Mouse (Mus musculus): Measurements from ENCODE around the gene Cytip. TPM values are rescaled to one million over a fixed set of nuclear protein-coding genes. Genes with fewer than 3 reads are reported as not detected.

Cytip gene
- 0.44 TPM in 1 of 2 replicates, not detected in the other for polyA plus RNA-seq (2015; fragmentation: Nextera tagmentation; extraction: Ambion mirVana)

DNA sequence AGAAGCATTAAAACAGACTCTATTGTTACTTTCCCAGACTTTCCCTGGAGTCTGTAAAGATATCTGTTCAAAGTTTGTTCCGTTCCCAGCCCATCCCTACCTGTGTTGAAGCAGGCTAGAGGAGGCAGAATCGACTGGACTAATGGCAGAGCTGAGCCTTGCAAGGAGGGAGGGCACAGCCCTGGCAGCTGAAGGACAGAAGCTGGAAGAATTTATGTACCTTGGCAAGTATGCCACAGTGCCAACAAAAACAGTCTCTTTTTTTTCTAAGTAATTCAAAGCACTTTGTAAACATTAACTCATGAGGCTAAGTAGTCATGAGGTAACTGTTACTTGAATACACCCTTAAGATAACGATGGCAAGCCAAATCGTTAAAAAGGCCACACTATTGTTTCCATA, at the start of gene Cytip:
Gene Cytip (minus strand): TSS at position 187 of the 400 bp plus-strand sequence.
- no peak for ATAC-seq
- H3K36me3 ChIP-seq (ENCODE audit: control insufficient read depth, insufficient read depth, low read length), result no peaks in the 10 kb centered on the region
- 85% methylated on average over 4 of the region's 4 CpGs for WGBS

GRCm38 (mm10) chr2:58240639-58241038, 45.3 kb upstream of the Cytip start:
- no peak overlapping the region for H3K4me2 ChIP-seq (ENCODE audit: low read length)
- ATAC-seq, result no peak
- H3K36me3 ChIP-seq (ENCODE audit: control insufficient read depth, insufficient read depth, low read length), result no peaks in the 10 kb centered on the region
- H3K9ac ChIP-seq (ENCODE audit: low read depth, low read length), result no peak overlapping the region
- H3K4me3 ChIP-seq (ENCODE audit: low read depth, low read length), result no peak overlapping the region
- no peaks in the 10 kb centered on the region for H3K9me3 ChIP-seq (replicated peaks; ENCODE audit: control insufficient read depth, low read length, poor library complexity, severe bottlenecking)
- no peaks in the 10 kb centered on the region for H3K4me1 ChIP-seq (ENCODE audit: control insufficient read depth, insufficient read depth, low read length)
- H3K27me3 ChIP-seq (ENCODE audit: control insufficient read depth, insufficient read depth, low read depth, low read length), result no peaks in the 10 kb centered on the region
- no peak overlapping the region for H3K27ac ChIP-seq (ENCODE audit: low read length)
- 80% methylated on average over 4 of the region's 4 CpGs for WGBS

More for the DNA sequence above, at the start of gene Cytip:
- Histone ChIP-seq H3K27ac (ENCODE audit: low read length) (no peak within 1 kb of the TSS), H3K9ac (ENCODE audit: low read depth, low read length) (no peak within 1 kb of the TSS), H3K4me3 (ENCODE audit: low read depth, low read length) (no peak within 1 kb of the TSS), H3K4me2 (ENCODE audit: low read length) (no peak within 1 kb of the TSS), H3K4me1 (ENCODE audit: control insufficient read depth, insufficient read depth, low read length) (no peaks in the 10 kb centered on the region), H3K27me3 (ENCODE audit: control insufficient read depth, insufficient read depth, low read depth, low read length) (no peaks in the 10 kb centered on the region), H3K9me3 (replicated peaks; ENCODE audit: control insufficient read depth, low read length, poor library complexity, severe bottlenecking) (no peaks in the 10 kb centered on the region)

DNA sequence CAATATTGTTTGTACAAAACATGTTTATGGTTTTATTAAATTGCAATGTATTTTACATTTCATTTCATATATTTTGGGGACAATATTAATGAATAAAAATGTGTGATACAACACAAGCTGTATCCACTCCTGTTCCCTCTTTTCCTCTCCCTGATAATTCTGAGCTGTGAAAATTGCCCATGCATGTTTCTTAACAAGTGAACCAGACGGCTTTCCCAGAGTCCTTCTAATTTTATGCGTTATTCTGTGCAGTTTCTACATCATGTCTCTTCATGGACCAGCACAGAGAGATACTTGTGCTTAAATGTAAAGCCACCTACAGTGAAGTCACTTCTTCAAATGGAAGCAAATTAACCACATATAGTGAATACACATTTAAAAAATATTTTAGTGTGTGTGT, 42.2 kb upstream of the Cytip start:
- Histone ChIP-seq H3K36me3 (ENCODE audit: control insufficient read depth, insufficient read depth, low read length) (no peaks in the 10 kb centered on the region), H3K4me1 (ENCODE audit: control insufficient read depth, insufficient read depth, low read length) (no peaks in the 10 kb centered on the region), H3K4me3 (ENCODE audit: low read depth, low read length) (no peak overlapping the region), H3K9ac (ENCODE audit: low read depth, low read length) (no peak overlapping the region), H3K9me3 (replicated peaks; ENCODE audit: control insufficient read depth, low read length, poor library complexity, severe bottlenecking) (no peaks in the 10 kb centered on the region), H3K27me3 (ENCODE audit: control insufficient read depth, insufficient read depth, low read depth, low read length) (no peaks in the 10 kb centered on the region), H3K27ac (ENCODE audit: low read length) (no peak overlapping the region), H3K4me2 (ENCODE audit: low read length) (no peak overlapping the region)
- no peak for ATAC-seq
- 84% methylated on average over 2 of the region's 2 CpGs for WGBS

DNA sequence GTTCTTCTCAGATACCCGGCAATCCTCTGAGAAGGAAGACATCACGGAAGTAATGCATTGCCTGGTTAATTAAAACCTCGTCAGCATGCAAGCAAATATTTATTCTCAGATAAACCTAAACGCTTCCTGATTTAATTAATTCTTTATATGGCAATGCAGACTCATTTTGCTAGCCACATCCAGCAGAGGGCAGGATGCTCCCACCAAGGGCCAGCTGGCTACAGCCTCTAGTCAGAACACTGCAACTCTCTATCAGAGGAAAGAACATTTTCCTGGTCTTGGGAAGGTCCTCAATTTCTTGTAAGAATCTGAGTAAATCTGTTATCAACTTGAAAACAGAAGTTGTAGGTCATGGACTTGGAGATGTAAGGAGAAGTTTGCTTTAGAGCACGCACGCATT, 4.1 kb upstream of the Cytip start:
- Histone ChIP-seq H3K9me3 (replicated peaks; ENCODE audit: control insufficient read depth, low read length, poor library complexity, severe bottlenecking) (no peaks in the 10 kb centered on the region), H3K36me3 (ENCODE audit: control insufficient read depth, insufficient read depth, low read length) (no peaks in the 10 kb centered on the region), H3K4me2 (ENCODE audit: low read length) (no peak overlapping the region), H3K4me3 (ENCODE audit: low read depth, low read length) (no peak overlapping the region), H3K27me3 (ENCODE audit: control insufficient read depth, insufficient read depth, low read depth, low read length) (no peaks in the 10 kb centered on the region), H3K9ac (ENCODE audit: low read depth, low read length) (no peak overlapping the region), H3K4me1 (ENCODE audit: control insufficient read depth, insufficient read depth, low read length) (no peaks in the 10 kb centered on the region), H3K27ac (ENCODE audit: low read length) (no peak overlapping the region)
- peak; percentile 77; the same call in 1 of the 2 replicates for ATAC-seq
- 67% methylated on average over 6 of the region's 6 CpGs for whole genome bisulfite sequencing

GRCm38 (mm10) chr2:58196880-58197279, 1.5 kb upstream of the Cytip start:
- WGBS, result 91% methylated on average over 1 of the region's 1 CpGs

DNA sequence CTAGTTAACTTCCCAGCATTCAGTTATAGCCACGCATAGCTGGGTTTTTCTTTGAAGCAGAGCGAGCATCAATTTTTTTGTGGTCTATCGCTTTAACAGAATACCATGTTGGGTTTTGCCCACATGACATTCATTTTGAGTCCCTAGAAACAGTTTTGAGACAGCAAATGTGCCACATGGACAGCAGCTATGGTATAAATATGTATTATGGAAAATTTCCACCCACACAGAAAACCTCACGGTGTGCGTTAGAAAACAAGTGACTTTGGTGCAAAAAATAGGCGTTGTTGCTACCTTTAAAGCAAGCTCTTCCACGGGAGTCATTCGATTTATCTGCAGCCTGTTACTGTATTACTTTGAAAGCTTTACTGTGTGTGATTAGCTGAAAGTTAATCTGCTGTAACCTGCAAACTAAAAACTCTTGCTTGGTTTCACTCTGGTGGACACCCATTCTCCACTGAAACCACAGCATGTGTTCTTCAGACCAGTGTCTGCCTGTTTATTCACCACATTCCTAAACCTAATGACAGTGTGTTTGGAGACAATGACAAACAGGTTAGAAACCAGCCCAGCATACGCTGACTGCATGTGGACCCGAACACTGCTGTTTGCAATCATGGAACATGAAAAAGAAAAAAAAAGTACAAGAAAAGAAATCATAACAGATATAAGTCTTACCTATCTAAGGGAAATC, 763 bp downstream of the Cytip start:
- Histone ChIP-seq H3K27ac (ENCODE audit: low read length) (no peak overlapping the region), H3K4me3 (ENCODE audit: low read depth, low read length) (no peak overlapping the region), H3K4me2 (ENCODE audit: low read length) (no peak overlapping the region), H3K36me3 (ENCODE audit: control insufficient read depth, insufficient read depth, low read length) (no peaks in the 10 kb centered on the region), H3K9ac (ENCODE audit: low read depth, low read length) (no peak overlapping the region), H3K27me3 (ENCODE audit: control insufficient read depth, insufficient read depth, low read depth, low read length) (no peaks in the 10 kb centered on the region), H3K4me1 (ENCODE audit: control insufficient read depth, insufficient read depth, low read length) (no peaks in the 10 kb centered on the region), H3K9me3 (replicated peaks; ENCODE audit: control insufficient read depth, low read length, poor library complexity, severe bottlenecking) (no peaks in the 10 kb centered on the region)
- no peak for ATAC-seq
- 88% methylated on average over 10 of the region's 10 CpGs for WGBS

More at GRCm38 (mm10) chr2:58196880-58197279, 1.5 kb upstream of the Cytip start:
- H3K9me3 ChIP-seq (replicated peaks; ENCODE audit: control insufficient read depth, low read length, poor library complexity, severe bottlenecking), result no peaks in the 10 kb centered on the region
- no peaks in the 10 kb centered on the region for H3K27me3 ChIP-seq (ENCODE audit: control insufficient read depth, insufficient read depth, low read depth, low read length)
- H3K36me3 ChIP-seq (ENCODE audit: control insufficient read depth, insufficient read depth, low read length), result no peaks in the 10 kb centered on the region
- H3K4me2 ChIP-seq (ENCODE audit: low read length), result no peak overlapping the region
- H3K9ac ChIP-seq (ENCODE audit: low read depth, low read length), result no peak overlapping the region
- ATAC-seq, result no peak
- no peak overlapping the region for H3K27ac ChIP-seq (ENCODE audit: low read length)
- H3K4me1 ChIP-seq (ENCODE audit: control insufficient read depth, insufficient read depth, low read length), result no peaks in the 10 kb centered on the region
- no peak overlapping the region for H3K4me3 ChIP-seq (ENCODE audit: low read depth, low read length)

- Histone ChIP-seq H3K9me3 (replicated peaks; ENCODE audit: control insufficient read depth, low read length, poor library complexity, severe bottlenecking) (no peaks in the 10 kb centered on the region), H3K9ac (ENCODE audit: low read depth, low read length) (no peak overlapping the region), H3K4me1 (ENCODE audit: control insufficient read depth, insufficient read depth, low read length) (no peaks in the 10 kb centered on the region), H3K4me2 (ENCODE audit: low read length) (no peak overlapping the region), H3K27me3 (ENCODE audit: control insufficient read depth, insufficient read depth, low read depth, low read length) (no peaks in the 10 kb centered on the region), H3K36me3 (ENCODE audit: control insufficient read depth, insufficient read depth, low read length) (no peaks in the 10 kb centered on the region), H3K27ac (ENCODE audit: low read length) (no peak overlapping the region), H3K4me3 (ENCODE audit: low read depth, low read length) (no peak overlapping the region)
- WGBS, result 96% methylated on average over 5 of the region's 5 CpGs
- no peak for ATAC-seq
These were observed 3.2 kb downstream of the Cytip start for GRCm38 (mm10) chr2:58192160-58192559.

GRCm38 (mm10) chr2:58189501-58189900, 5.8 kb downstream of the Cytip start:
- no peak overlapping the region for H3K4me2 ChIP-seq (ENCODE audit: low read length)
- no peaks in the 10 kb centered on the region for H3K9me3 ChIP-seq (replicated peaks; ENCODE audit: control insufficient read depth, low read length, poor library complexity, severe bottlenecking)
- H3K4me3 ChIP-seq (ENCODE audit: low read depth, low read length), result no peak overlapping the region
- H3K9ac ChIP-seq (ENCODE audit: low read depth, low read length), result no peak overlapping the region
- H3K27me3 ChIP-seq (ENCODE audit: control insufficient read depth, insufficient read depth, low read depth, low read length), result no peaks in the 10 kb centered on the region
- H3K27ac ChIP-seq (ENCODE audit: low read length), result no peak overlapping the region
- H3K36me3 ChIP-seq (ENCODE audit: control insufficient read depth, insufficient read depth, low read length), result no peaks in the 10 kb centered on the region
- no peaks in the 10 kb centered on the region for H3K4me1 ChIP-seq (ENCODE audit: control insufficient read depth, insufficient read depth, low read length)
- 74% methylated on average over 4 of the region's 4 CpGs for WGBS
- ATAC-seq, result no peak

- no peaks in the 10 kb centered on the region for H3K27me3 ChIP-seq (ENCODE audit: control insufficient read depth, insufficient read depth, low read depth, low read length)
- H3K9ac ChIP-seq (ENCODE audit: low read depth, low read length), result no peak overlapping the region
- no peak for ATAC-seq
- H3K4me3 ChIP-seq (ENCODE audit: low read depth, low read length), result no peak overlapping the region
- H3K36me3 ChIP-seq (ENCODE audit: control insufficient read depth, insufficient read depth, low read length), result no peaks in the 10 kb centered on the region
- no peak overlapping the region for H3K4me2 ChIP-seq (ENCODE audit: low read length)
- no peak overlapping the region for H3K27ac ChIP-seq (ENCODE audit: low read length)
- H3K4me1 ChIP-seq (ENCODE audit: control insufficient read depth, insufficient read depth, low read length), result no peaks in the 10 kb centered on the region
- WGBS, result 21% methylated on average over 1 of the region's 1 CpGs
- no peaks in the 10 kb centered on the region for H3K9me3 ChIP-seq (replicated peaks; ENCODE audit: control insufficient read depth, low read length, poor library complexity, severe bottlenecking)
These were observed 6.4 kb downstream of the Cytip start for GRCm38 (mm10) chr2:58188903-58189302.

Data from midbrain, embryonic 16.5 days (tissue).